Mouse (Mus musculus) liver, embryonic 13.5 days (tissue): ENCODE data around the gene Cnpy1. TPM values are rescaled to one million over a fixed set of nuclear protein-coding genes. Genes with fewer than 3 reads are reported as not detected.

Experiments
- ATAC-seq: fragments of 200-750 bp; cut with Nextera tagmentation; 2 replicates; pipeline ENCODE4 v1.8.0; 2017; ENCODE audit warnings: low read depth, mild to moderate bottlenecking, moderate number of reproducible peaks, moderate library complexity
- DNase-seq: peaks from one replicate; pipeline ENCODE4 v3.0.0; 2022
- H3K27ac ChIP-seq: fragments of 300-500 bp; sonication (generic); 2 replicates; pipeline ENCODE4 v1.5.1; 2015; ENCODE audit warnings: moderate library complexity, mild to moderate bottlenecking, inconsistent platforms
- H3K27me3 ChIP-seq: fragments of 300-500 bp; sonication (generic); 2 replicates; pipeline ENCODE4 v1.6.1; 2015; ENCODE audit warnings: mild to moderate bottlenecking, inconsistent platforms
- H3K36me3 ChIP-seq: fragments of 300-500 bp; sonication (generic); 2 replicates; pipeline ENCODE4 v1.6.1; 2015; ENCODE audit warnings: mild to moderate bottlenecking, inconsistent platforms
- H3K4me1 ChIP-seq: fragments of 300-500 bp; sonication (generic); replicated peaks from 2 replicates; pipeline ENCODE4 v1.6.1; 2015; ENCODE audit warnings: inconsistent platforms
- H3K4me2 ChIP-seq: fragments of 300-500 bp; sonication (generic); 2 replicates; pipeline ENCODE4 v1.6.1; 2015; ENCODE audit warnings: inconsistent platforms, mild to moderate bottlenecking, moderate library complexity
- H3K4me3 ChIP-seq: fragments of 300-500 bp; sonication (generic); replicated peaks from 2 replicates; pipeline ENCODE4 v1.5.1; 2015; ENCODE audit warnings: mild to moderate bottlenecking, inconsistent platforms
- H3K9ac ChIP-seq: fragments of 300-500 bp; sonication (generic); 2 replicates; pipeline ENCODE4 v1.6.1; 2015; ENCODE audit warnings: mild to moderate bottlenecking, inconsistent platforms
- H3K9me3 ChIP-seq: fragments of 300-500 bp; sonication (generic); replicated peaks from 2 replicates; pipeline ENCODE4 v1.6.1; 2016; ENCODE audit warnings: inconsistent platforms
- WGBS: fragments of 180-500 bp; shearing (Covaris S2); methylation state at CpG from one replicate; pipeline ENCODE4 v1.1.7; 2015; ENCODE audit not compliant: insufficient replicate concordance; 5-methylcytosine and 5-hydroxymethylcytosine counted together
- polyA plus RNA-seq: library from polyadenylated mRNA; unstranded; fragments of >200 nt; fragmentation: Nextera tagmentation; extraction: Ambion mirVana; gene quantifications from 2 replicates; pipeline ENCODE4 v1.2.1, GENCODE M21; 2015

The Cnpy1 gene
- 0.03 TPM in 1 of 2 replicates, not detected in the other for polyA plus RNA-seq

GRCm38 (mm10) chr5:28245574-28245973 lies at the start of gene Cnpy1:
Cnpy1 (minus strand) TSS chr5:28245806.
- no peaks in the 10 kb centered on the region for H3K9me3 ChIP-seq
- no peak within 1 kb of the TSS for H3K4me3 ChIP-seq
- ATAC-seq (no peak), DNase-seq (no peak)
- WGBS, result 66% methylated on average over 11 of the region's 11 CpGs
- no peaks in the 10 kb centered on the region for H3K36me3 ChIP-seq
- H3K27me3 ChIP-seq, result no peaks in the 10 kb centered on the region
- H3K4me2 ChIP-seq, result no peak within 1 kb of the TSS
- no peaks in the 10 kb centered on the region for H3K4me1 ChIP-seq
- H3K9ac ChIP-seq, result no peak within 1 kb of the TSS
- H3K27ac ChIP-seq, result no peak within 1 kb of the TSS

GRCm38 (mm10) chr5:28293990-28294389 lies 48.4 kb upstream of the Cnpy1 start:
- H3K4me3 ChIP-seq, result no peak overlapping the region
- H3K27me3 ChIP-seq, result no peaks in the 10 kb centered on the region
- no peak overlapping the region for H3K4me2 ChIP-seq
- no peak overlapping the region for H3K9ac ChIP-seq
- no peaks in the 10 kb centered on the region for H3K36me3 ChIP-seq
- H3K27ac ChIP-seq, result no peak overlapping the region
- no peak for ATAC-seq
- 3% methylated on average over 6 of the region's 6 CpGs for WGBS
- no peaks in the 10 kb centered on the region for H3K9me3 ChIP-seq
- DNase-seq, result peak; percentile 62
- 0 out of 2 replicates have a peak, but pooled peaks cover 3% of the 10 kb centered on the region for H3K4me1 ChIP-seq

- H3K4me2 ChIP-seq, result no peak overlapping the region
- H3K27me3 ChIP-seq, result no peaks in the 10 kb centered on the region
- no peak overlapping the region for H3K9ac ChIP-seq
- no peaks in the 10 kb centered on the region for H3K36me3 ChIP-seq
- WGBS, result 33% methylated on average over 3 of the region's 3 CpGs
- no peaks in the 10 kb centered on the region for H3K9me3 ChIP-seq
- H3K4me3 ChIP-seq, result no peak overlapping the region
- 0 out of 2 replicates have a peak, but pooled peaks cover 3% of the 10 kb centered on the region for H3K4me1 ChIP-seq
- H3K27ac ChIP-seq, result no peak overlapping the region
- ATAC-seq (no peak), DNase-seq (no peak)
Measured at GRCm38 (mm10) chr5:28292281-28292680, 46.7 kb upstream of the Cnpy1 start.

- Histone ChIP-seq H3K9me3 (no peaks in the 10 kb centered on the region), H3K4me1 (0 out of 2 replicates have a peak, but pooled peaks cover 3% of the 10 kb centered on the region), H3K4me3 (no peak overlapping the region), H3K4me2 (no peak overlapping the region), H3K36me3 (no peaks in the 10 kb centered on the region), H3K27ac (no peak overlapping the region), H3K9ac (no peak overlapping the region), H3K27me3 (no peaks in the 10 kb centered on the region)
- 51% methylated on average over 5 of the region's 5 CpGs for WGBS
- no peak for DNase-seq
- no peak for ATAC-seq
Measured at GRCm38 (mm10) chr5:28291118-28291850, 45.7 kb upstream of the Cnpy1 start.

GRCm38 (mm10) chr5:28290630-28291029 lies 45.0 kb upstream of the Cnpy1 start:
- Histone ChIP-seq H3K4me2 (no peak overlapping the region), H3K4me3 (no peak overlapping the region), H3K36me3 (no peaks in the 10 kb centered on the region), H3K9me3 (no peaks in the 10 kb centered on the region), H3K4me1 (0 out of 2 replicates have a peak, but pooled peaks cover 3% of the 10 kb centered on the region), H3K9ac (no peak overlapping the region), H3K27me3 (no peaks in the 10 kb centered on the region), H3K27ac (no peak overlapping the region)
- WGBS, result 25% methylated on average over 1 of the region's 1 CpGs
- ATAC-seq, result no peak
- no peak for DNase-seq

GRCm38 (mm10) chr5:28289111-28289510 lies 43.5 kb upstream of the Cnpy1 start:
- Histone ChIP-seq H3K4me3 (no peak overlapping the region), H3K4me1 (0 out of 2 replicates have a peak, but pooled peaks cover 3% of the 10 kb centered on the region), H3K4me2 (no peak overlapping the region), H3K36me3 (no peaks in the 10 kb centered on the region), H3K9ac (no peak overlapping the region), H3K9me3 (no peaks in the 10 kb centered on the region), H3K27me3 (no peaks in the 10 kb centered on the region), H3K27ac (no peak overlapping the region)
- ATAC-seq (no peak), DNase-seq (no peak)
- WGBS, result 40% methylated on average over 3 of the region's 3 CpGs

GRCm38 (mm10) chr5:28277279-28277678 lies 31.7 kb upstream of the Cnpy1 start:
- no peaks in the 10 kb centered on the region for H3K4me1 ChIP-seq
- 40% methylated on average over 2 of the region's 2 CpGs for WGBS
- no peak overlapping the region for H3K9ac ChIP-seq
- no peak overlapping the region for H3K4me2 ChIP-seq
- H3K27me3 ChIP-seq, result no peaks in the 10 kb centered on the region; the same call in 1 of the 2 replicates
- no peak overlapping the region for H3K27ac ChIP-seq
- no peaks in the 10 kb centered on the region for H3K9me3 ChIP-seq
- ATAC-seq (no peak), DNase-seq (no peak)
- H3K4me3 ChIP-seq, result no peak overlapping the region
- no peaks in the 10 kb centered on the region for H3K36me3 ChIP-seq

- H3K27me3 ChIP-seq, result no peaks in the 10 kb centered on the region; the same call in 1 of the 2 replicates
- no peak overlapping the region for H3K9ac ChIP-seq
- H3K4me2 ChIP-seq, result no peak overlapping the region
- DNase-seq, result no peak
- no peak for ATAC-seq
- WGBS, result 55% methylated on average over 2 of the region's 2 CpGs
- no peaks in the 10 kb centered on the region for H3K36me3 ChIP-seq
- H3K27ac ChIP-seq, result no peak overlapping the region
- H3K4me3 ChIP-seq, result no peak overlapping the region
- H3K4me1 ChIP-seq, result peaks cover 19% of the 10 kb centered on the region
- no peaks in the 10 kb centered on the region for H3K9me3 ChIP-seq
Measured at GRCm38 (mm10) chr5:28272836-28273235, 27.2 kb upstream of the Cnpy1 start.

- no peaks in the 10 kb centered on the region for H3K9me3 ChIP-seq
- no peaks in the 10 kb centered on the region; the same call in 1 of the 2 replicates for H3K27me3 ChIP-seq
- H3K4me1 ChIP-seq, result peaks cover 19% of the 10 kb centered on the region
- peak overlapping the region; percentile 47 for H3K4me2 ChIP-seq
- peak; percentile 96 for ATAC-seq
- H3K9ac ChIP-seq, result peak overlapping the region; percentile 4; the same call in 1 of the 2 replicates
- peak overlapping the region; percentile 47 for H3K27ac ChIP-seq
- no peaks in the 10 kb centered on the region for H3K36me3 ChIP-seq
- WGBS, result 6% methylated on average over 6 of the region's 6 CpGs
- no peak overlapping the region for H3K4me3 ChIP-seq
- peak; percentile 46 for DNase-seq
Measured at GRCm38 (mm10) chr5:28269469-28269991, 23.9 kb upstream of the Cnpy1 start.

GRCm38 (mm10) chr5:28267576-28267975 lies 22.0 kb upstream of the Cnpy1 start:
- H3K27ac ChIP-seq, result no peak overlapping the region
- WGBS, result 41% methylated on average over 2 of the region's 2 CpGs
- no peak for DNase-seq
- peaks cover 19% of the 10 kb centered on the region for H3K4me1 ChIP-seq
- H3K36me3 ChIP-seq, result no peaks in the 10 kb centered on the region
- no peaks in the 10 kb centered on the region for H3K27me3 ChIP-seq
- ATAC-seq, result no peak
- H3K9me3 ChIP-seq, result no peaks in the 10 kb centered on the region
- no peak overlapping the region for H3K4me2 ChIP-seq
- H3K9ac ChIP-seq, result no peak overlapping the region
- H3K4me3 ChIP-seq, result no peak overlapping the region

- Histone ChIP-seq H3K27ac (no peak overlapping the region), H3K9me3 (no peaks in the 10 kb centered on the region), H3K4me2 (no peak overlapping the region), H3K27me3 (no peaks in the 10 kb centered on the region), H3K36me3 (no peaks in the 10 kb centered on the region), H3K9ac (no peak overlapping the region), H3K4me1 (peaks cover 19% of the 10 kb centered on the region), H3K4me3 (no peak overlapping the region)
- ATAC-seq (no peak), DNase-seq (no peak)
Measured at GRCm38 (mm10) chr5:28265653-28266052, 20.0 kb upstream of the Cnpy1 start.

- H3K9me3 ChIP-seq, result no peaks in the 10 kb centered on the region
- no peaks in the 10 kb centered on the region for H3K36me3 ChIP-seq
- no peak overlapping the region for H3K27ac ChIP-seq
- H3K4me1 ChIP-seq, result peaks cover 4% of the 10 kb centered on the region
- H3K9ac ChIP-seq, result no peak overlapping the region
- no peaks in the 10 kb centered on the region for H3K27me3 ChIP-seq
- H3K4me2 ChIP-seq, result no peak overlapping the region
- 49% methylated on average over 1 of the region's 1 CpGs for WGBS
- ATAC-seq, result no peak
- no peak overlapping the region for H3K4me3 ChIP-seq
- DNase-seq, result no peak
Measured at GRCm38 (mm10) chr5:28263852-28264251, 18.2 kb upstream of the Cnpy1 start.
